Mouse (Mus musculus) midbrain, embryonic 15.5 days (tissue): ENCODE results near the gene Dach1. TPM values are rescaled to one million over a fixed set of nuclear protein-coding genes. Genes with fewer than 3 reads are reported as not detected.

Experiments
- ATAC-seq: fragments of 200-750 bp; cut with Nextera tagmentation; replicated peaks from 2 replicates; pipeline ENCODE4 v1.8.0; 2017; ENCODE audit warnings: moderate TSS enrichment
- H3K27ac ChIP-seq: fragments of 300-500 bp; sonication (generic); 2 replicates; pipeline ENCODE4 v1.5.1; 2015; ENCODE audit warnings: mild to moderate bottlenecking, inconsistent platforms
- H3K27me3 ChIP-seq: fragments of 300-500 bp; sonication (generic); replicated peaks from 2 replicates; pipeline ENCODE4 v1.6.1; 2015; ENCODE audit warnings: inconsistent platforms
- H3K36me3 ChIP-seq: fragments of 300-500 bp; sonication (generic); replicated peaks from 2 replicates; pipeline ENCODE4 v1.6.1; 2015; ENCODE audit warnings: inconsistent platforms
- H3K4me1 ChIP-seq: fragments of 300-500 bp; sonication (generic); 2 replicates; pipeline ENCODE4 v1.6.1; 2015; ENCODE audit warnings: inconsistent platforms
- H3K4me2 ChIP-seq: fragments of 300-500 bp; sonication (generic); 2 replicates; pipeline ENCODE4 v1.6.1; 2015; ENCODE audit warnings: inconsistent platforms, mild to moderate bottlenecking, moderate library complexity
- H3K4me3 ChIP-seq: fragments of 300-500 bp; sonication (generic); 2 replicates; pipeline ENCODE4 v1.5.1; 2015; ENCODE audit warnings: mild to moderate bottlenecking, inconsistent platforms
- H3K9ac ChIP-seq: fragments of 300-500 bp; sonication (generic); 2 replicates; pipeline ENCODE4 v1.6.1; 2015; ENCODE audit warnings: mild to moderate bottlenecking, inconsistent platforms
- H3K9me3 ChIP-seq: fragments of 300-500 bp; sonication (generic); 2 replicates; pipeline ENCODE4 v1.6.1; 2016; ENCODE audit warnings: inconsistent platforms
- WGBS: fragments of 180-500 bp; shearing (Covaris S2); methylation state at CpG from one replicate; pipeline ENCODE4 v1.1.7; 2015; ENCODE audit warnings: mixed read lengths; 5-methylcytosine and 5-hydroxymethylcytosine counted together
- polyA plus RNA-seq: library from polyadenylated mRNA; unstranded; fragments of >200 nt; fragmentation: Nextera tagmentation; extraction: Ambion mirVana; gene quantifications from 2 replicates; pipeline ENCODE4 v1.2.1, GENCODE M21; 2015

Dach1 gene
- 8.9 and 9.4 TPM in 2 replicates for polyA plus RNA-seq

GRCm38 (mm10) chr14:98169421-98170076 lies at the start of gene Dach1:
Gene Dach1 (minus strand): TSS chr14:98169765.
- WGBS, result under 1% methylated on average over 32 of the region's 32 CpGs
- peak within 1 kb of the TSS; percentile 90 for H3K4me2 ChIP-seq
- H3K9me3 ChIP-seq, result no peaks in the 10 kb centered on the region
- H3K4me1 ChIP-seq, result peaks cover 24% of the 10 kb centered on the region; the same call in 1 of the 2 replicates
- peak within 1 kb of the TSS; percentile 84 for H3K9ac ChIP-seq
- H3K4me3 ChIP-seq, result peak within 1 kb of the TSS; percentile 82
- peak within 1 kb of the TSS; percentile 91 for H3K27ac ChIP-seq
- no peaks in the 10 kb centered on the region for H3K27me3 ChIP-seq
- H3K36me3 ChIP-seq, result no peaks in the 10 kb centered on the region
- ATAC-seq, result peak; percentile 71

- no peak overlapping the region for H3K27ac ChIP-seq
- no peak overlapping the region for H3K4me3 ChIP-seq
- H3K9ac ChIP-seq, result no peak overlapping the region
- ATAC-seq, result no peak
- H3K27me3 ChIP-seq, result no peaks in the 10 kb centered on the region
- H3K36me3 ChIP-seq, result no peaks in the 10 kb centered on the region
- H3K4me1 ChIP-seq, result no peaks in the 10 kb centered on the region
- no peaks in the 10 kb centered on the region for H3K9me3 ChIP-seq
- H3K4me2 ChIP-seq, result no peak overlapping the region
- 93% methylated on average over 3 of the region's 3 CpGs for WGBS
These were observed 30.5 kb upstream of the Dach1 start for GRCm38 (mm10) chr14:98200089-98200488.

GRCm38 (mm10) chr14:98181545-98181944 lies 12.0 kb upstream of the Dach1 start:
- H3K27me3 ChIP-seq, result no peaks in the 10 kb centered on the region
- no peak overlapping the region for H3K27ac ChIP-seq
- no peak overlapping the region for H3K4me2 ChIP-seq
- WGBS, result 7% methylated on average over 1 of the region's 1 CpGs
- no peaks in the 10 kb centered on the region for H3K36me3 ChIP-seq
- no peaks in the 10 kb centered on the region for H3K9me3 ChIP-seq
- peak; percentile 56; the same call in 1 of the 2 replicates for ATAC-seq
- H3K4me3 ChIP-seq, result no peak overlapping the region
- no peak overlapping the region for H3K9ac ChIP-seq
- H3K4me1 ChIP-seq, result no peaks in the 10 kb centered on the region

GRCm38 (mm10) chr14:98173831-98174230 lies 4.3 kb upstream of the Dach1 start:
- Histone ChIP-seq H3K27me3 (no peaks in the 10 kb centered on the region), H3K4me3 (no peak overlapping the region), H3K9me3 (no peaks in the 10 kb centered on the region), H3K36me3 (no peaks in the 10 kb centered on the region), H3K4me2 (no peak overlapping the region), H3K9ac (no peak overlapping the region), H3K4me1 (peaks cover 13% of the 10 kb centered on the region; the same call in 1 of the 2 replicates), H3K27ac (no peak overlapping the region)
- 24% methylated on average over 2 of the region's 2 CpGs for WGBS
- ATAC-seq, result no peak

- no peaks in the 10 kb centered on the region for H3K9me3 ChIP-seq
- H3K36me3 ChIP-seq, result no peaks in the 10 kb centered on the region
- no peak overlapping the region for H3K4me3 ChIP-seq
- H3K27me3 ChIP-seq, result no peaks in the 10 kb centered on the region
- H3K4me2 ChIP-seq, result peak overlapping the region; percentile 34
- H3K4me1 ChIP-seq, result peaks cover 13% of the 10 kb centered on the region; the same call in 1 of the 2 replicates
- 6% methylated on average over 5 of the region's 5 CpGs for WGBS
- no peak for ATAC-seq
- no peak overlapping the region for H3K27ac ChIP-seq
- no peak overlapping the region; the same call in 1 of the 2 replicates for H3K9ac ChIP-seq
These were observed 2.9 kb upstream of the Dach1 start for GRCm38 (mm10) chr14:98172394-98172905.

- H3K9ac ChIP-seq, result no peak overlapping the region
- H3K27me3 ChIP-seq, result no peaks in the 10 kb centered on the region
- H3K27ac ChIP-seq, result no peak overlapping the region
- H3K4me3 ChIP-seq, result 0 out of 2 replicates have a peak overlapping the region, but pooled peaks have one; percentile 1
- peaks cover 18% of the 10 kb centered on the region; the same call in 1 of the 2 replicates for H3K4me1 ChIP-seq
- no peak for ATAC-seq
- H3K9me3 ChIP-seq, result no peaks in the 10 kb centered on the region
- H3K4me2 ChIP-seq, result peak overlapping the region; percentile 34
- 7% methylated on average over 5 of the region's 5 CpGs for WGBS
- no peaks in the 10 kb centered on the region for H3K36me3 ChIP-seq
These were observed 2.3 kb upstream of the Dach1 start for GRCm38 (mm10) chr14:98171861-98172260.

- Histone ChIP-seq H3K4me1 (peaks cover 24% of the 10 kb centered on the region; the same call in 1 of the 2 replicates), H3K4me3 (peak overlapping the region; percentile 82)
These were observed 610 bp downstream of the Dach1 start for GRCm38 (mm10) chr14:98168908-98169401.

GRCm38 (mm10) chr14:98168039-98168907 lies 1.3 kb downstream of the Dach1 start:
- Histone ChIP-seq H3K4me1 (peaks cover 24% of the 10 kb centered on the region; the same call in 1 of the 2 replicates), H3K27ac (peak overlapping the region; percentile 91), H3K36me3 (no peaks in the 10 kb centered on the region), H3K27me3 (no peaks in the 10 kb centered on the region), H3K9ac (peak overlapping the region; percentile 84), H3K4me3 (peak overlapping the region; percentile 82), H3K4me2 (peak overlapping the region; percentile 90), H3K9me3 (no peaks in the 10 kb centered on the region)
- peak; percentile 68 for ATAC-seq
- WGBS, result under 1% methylated on average over 48 of the region's 48 CpGs

More at GRCm38 (mm10) chr14:98168908-98169401, 610 bp downstream of the Dach1 start:
- under 1% methylated on average over 45 of the region's 45 CpGs for WGBS
- no peaks in the 10 kb centered on the region for H3K27me3 ChIP-seq
- peak overlapping the region; percentile 91 for H3K27ac ChIP-seq
- no peaks in the 10 kb centered on the region for H3K9me3 ChIP-seq
- no peaks in the 10 kb centered on the region for H3K36me3 ChIP-seq
- H3K4me2 ChIP-seq, result peak overlapping the region; percentile 90
- ATAC-seq, result peak; percentile 43
- H3K9ac ChIP-seq, result peak overlapping the region; percentile 84

GRCm38 (mm10) chr14:98167186-98168038 lies 2.2 kb downstream of the Dach1 start:
- Histone ChIP-seq H3K27ac (peak overlapping the region; percentile 91), H3K4me1 (peaks cover 19% of the 10 kb centered on the region; the same call in 1 of the 2 replicates), H3K4me3 (peak overlapping the region; percentile 82), H3K27me3 (no peaks in the 10 kb centered on the region), H3K36me3 (no peaks in the 10 kb centered on the region), H3K4me2 (peak overlapping the region; percentile 90), H3K9me3 (no peaks in the 10 kb centered on the region), H3K9ac (peak overlapping the region; percentile 84)
- peak; percentile 60 for ATAC-seq
- WGBS, result under 1% methylated on average over 33 of the region's 33 CpGs

GRCm38 (mm10) chr14:98166318-98166976 lies 3.1 kb downstream of the Dach1 start:
- H3K27ac ChIP-seq, result no peak overlapping the region

GRCm38 (mm10) chr14:98156753-98157152 lies 12.8 kb downstream of the Dach1 start:
- Histone ChIP-seq H3K4me2 (no peak overlapping the region), H3K4me3 (no peak overlapping the region), H3K36me3 (no peaks in the 10 kb centered on the region), H3K27me3 (no peaks in the 10 kb centered on the region), H3K4me1 (peaks cover 18% of the 10 kb centered on the region), H3K27ac (no peak overlapping the region), H3K9ac (no peak overlapping the region), H3K9me3 (no peaks in the 10 kb centered on the region)
- no peak; the same call in 1 of the 2 replicates for ATAC-seq
- 18% methylated on average over 7 of the region's 7 CpGs for WGBS

More at GRCm38 (mm10) chr14:98166318-98166976, 3.1 kb downstream of the Dach1 start:
- H3K9me3 ChIP-seq, result no peaks in the 10 kb centered on the region
- H3K4me1 ChIP-seq, result peaks cover 11% of the 10 kb centered on the region; the same call in 1 of the 2 replicates
- H3K36me3 ChIP-seq, result no peaks in the 10 kb centered on the region
- no peaks in the 10 kb centered on the region for H3K27me3 ChIP-seq
- WGBS, result 30% methylated on average over 10 of the region's 10 CpGs
- no peak for ATAC-seq
- H3K4me2 ChIP-seq, result peak overlapping the region; percentile 90
- H3K4me3 ChIP-seq, result peak overlapping the region; percentile 82
- H3K9ac ChIP-seq, result no peak overlapping the region
